Mouse (Mus musculus): ENCODE results near the gene Vps8.

DNA sequence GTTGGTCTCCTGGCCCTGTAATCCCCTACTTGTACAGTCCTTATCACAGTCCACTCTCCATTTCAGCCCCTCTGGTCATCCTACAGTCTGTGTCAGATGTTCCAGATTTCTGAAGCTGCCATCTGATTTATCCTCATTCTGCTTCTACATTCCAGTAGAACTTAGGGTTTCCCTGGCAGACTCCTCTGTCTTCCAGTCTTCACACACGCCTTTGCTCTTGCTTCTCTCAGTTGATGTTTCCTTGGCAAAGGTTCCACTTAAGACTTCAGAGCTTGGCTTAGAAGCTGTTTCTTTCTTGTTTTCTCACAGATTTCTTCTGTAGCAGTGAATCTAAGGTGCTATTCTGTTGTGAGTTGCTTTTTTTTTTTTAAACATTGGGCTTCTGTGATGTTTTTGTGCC, 102.5 kb downstream of the Vps8 start:
- TF ChIP-seq TAL1 (conservative IDR thresholded peaks at IDR 0.05; ENCODE audit: low read depth, low read length) (no peak), POLR2AphosphoS5 (IDR thresholded peaks at IDR 0.05; ENCODE audit: insufficient replicate concordance, low read depth, low read length) (no peak), CTCF (IDR thresholded peaks at IDR 0.05; ENCODE audit: low read depth, low read length) (no peak), GATA1 (IDR thresholded peaks at IDR 0.05; ENCODE audit: borderline replicate concordance, low read length) (no peak), GATA2 (IDR thresholded peaks at IDR 0.05; ENCODE audit: borderline replicate concordance, low read depth, low read length) (no peak)
